Mouse (Mus musculus): Measurements from ENCODE around the gene Grik5. TPM values are rescaled to one million over a fixed set of nuclear protein-coding genes. Genes with fewer than 3 reads are reported as not detected.

The Grik5 gene
- 1 to 10 TPM; 5.8 to 7.6 TPM for total RNA-seq (2021)
- long read RNA-seq, experiment 1, partial matches to known transcripts: 1 of 2 reads
- long read RNA-seq, experiment 1, other reads (novel, unspliced or antisense): 1 of 2 reads
- long read RNA-seq, experiment 2, partial matches to known transcripts: 0 of 2 reads
- long read RNA-seq, experiment 2, other reads (novel, unspliced or antisense): 2 of 2 reads

DNA sequence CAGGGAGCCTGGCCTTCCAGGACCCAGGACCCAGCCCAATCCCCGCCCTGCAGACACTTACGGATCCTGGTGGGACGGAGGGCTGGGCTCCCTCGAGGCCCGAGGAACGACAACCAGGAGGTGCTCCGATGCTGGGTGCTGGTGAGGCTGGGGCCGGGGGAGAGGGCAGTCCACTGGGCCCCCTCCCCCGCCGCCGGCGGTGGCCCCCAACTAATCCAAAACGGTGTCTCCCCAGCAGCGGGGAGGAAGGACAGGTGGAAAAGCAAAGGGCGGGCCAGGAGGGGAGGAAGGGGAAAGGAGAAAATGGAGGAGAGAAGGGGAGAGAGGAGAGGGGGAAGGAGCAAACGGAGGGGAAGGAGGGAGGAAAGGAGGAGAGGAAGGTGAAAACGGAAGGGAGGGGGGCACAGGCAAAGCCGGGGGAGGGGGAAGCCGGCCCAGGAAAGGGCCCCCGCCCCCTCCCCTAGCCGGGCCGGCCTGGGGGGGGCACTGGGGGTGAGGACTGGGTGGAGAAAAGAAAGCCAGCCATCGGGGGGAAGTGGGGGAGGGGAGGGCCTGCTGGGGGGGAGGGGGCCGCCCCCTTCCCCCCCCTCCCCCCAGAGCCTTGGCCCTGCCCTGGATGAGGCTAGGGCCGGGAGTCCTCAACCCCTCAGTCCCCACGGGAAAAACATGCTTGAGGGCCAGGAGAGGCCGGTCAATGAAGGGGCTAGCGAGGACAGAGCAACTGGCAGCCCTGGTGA, at the start of gene Grik5, which contains the start of gene Zfp574:
Gene Grik5, minus strand, starts transcription at position 368 of the 737 bp plus-strand sequence.
Gene Zfp574, plus strand, starts transcription at position 589 of the 737 bp plus-strand sequence.
- intact Hi-C loops (cut with DNase I): no loop called here

DNA sequence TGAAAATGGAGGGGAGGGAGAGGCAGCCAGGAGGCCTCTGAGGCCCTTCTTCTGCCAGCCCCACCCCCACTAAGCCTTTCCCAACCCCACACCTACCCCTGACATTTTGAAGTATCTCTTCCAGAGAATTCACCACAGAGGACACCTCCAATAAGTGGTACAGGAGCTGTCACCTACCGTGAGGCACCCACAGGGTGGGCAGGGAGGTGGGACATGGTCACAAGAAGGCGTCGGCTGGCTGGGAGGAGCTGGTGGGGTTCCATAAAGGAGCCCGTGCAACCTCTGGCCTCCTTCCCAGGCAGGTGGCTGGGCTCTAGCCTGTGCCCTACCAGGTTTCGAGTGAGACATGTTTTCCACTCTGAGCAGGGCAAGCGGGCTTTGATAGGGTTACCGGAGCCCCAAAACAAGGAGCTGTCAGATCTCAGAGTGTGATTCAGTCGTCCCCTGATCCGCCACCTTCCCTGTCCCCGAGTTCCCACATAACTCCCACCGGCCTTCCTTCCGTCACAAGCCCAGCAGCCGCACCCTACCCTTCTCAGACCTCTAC, 49.2 kb upstream of the Grik5 start:
- intact Hi-C loops (cut with DNase I): no loop called here
- no peak for DNase-seq

More for the DNA sequence above, at the start of gene Grik5, which contains the start of gene Zfp574:
- no peak for DNase-seq

DNA sequence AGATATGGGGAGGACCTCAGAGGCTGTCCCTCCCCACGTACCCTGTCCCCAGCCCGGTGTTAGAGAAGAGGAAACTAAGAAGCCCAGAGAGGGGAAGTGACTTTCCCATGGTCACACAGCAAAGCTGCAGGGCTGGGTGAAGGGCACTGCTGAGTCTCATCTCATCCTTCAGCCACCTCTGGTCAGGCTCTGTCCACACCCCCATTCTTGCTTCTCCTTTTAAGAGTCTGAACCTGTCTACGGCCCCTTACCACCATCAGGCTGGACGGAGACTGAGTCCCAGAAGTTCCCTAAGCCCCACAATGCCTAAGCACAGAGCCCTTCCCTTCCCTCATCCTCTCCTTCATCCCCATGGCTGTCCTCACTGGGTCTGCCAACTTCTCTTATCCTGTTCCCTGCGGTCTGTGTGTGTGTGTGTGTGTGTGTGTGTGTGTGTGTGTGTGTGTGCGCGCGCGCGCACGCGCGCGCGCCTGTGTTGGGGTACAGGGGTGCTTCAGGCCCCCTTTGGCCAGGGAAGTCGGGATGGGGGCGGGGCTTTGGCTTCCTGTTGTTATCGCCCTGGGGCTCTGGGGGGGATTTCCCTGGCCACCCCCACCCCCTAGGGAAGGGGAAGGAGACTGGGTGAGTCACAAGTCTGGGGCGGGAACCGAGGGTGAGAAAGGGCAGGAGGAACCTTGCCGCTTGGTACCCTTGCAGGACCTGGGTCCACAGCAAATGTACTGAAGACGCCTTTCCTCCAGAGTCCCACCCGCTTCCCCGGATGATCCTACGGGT, 48.1 kb upstream of the Grik5 start:
- peak; percentile 23 to 33 for DNase-seq
- intact Hi-C loops (cut with DNase I): no loop called here

DNA sequence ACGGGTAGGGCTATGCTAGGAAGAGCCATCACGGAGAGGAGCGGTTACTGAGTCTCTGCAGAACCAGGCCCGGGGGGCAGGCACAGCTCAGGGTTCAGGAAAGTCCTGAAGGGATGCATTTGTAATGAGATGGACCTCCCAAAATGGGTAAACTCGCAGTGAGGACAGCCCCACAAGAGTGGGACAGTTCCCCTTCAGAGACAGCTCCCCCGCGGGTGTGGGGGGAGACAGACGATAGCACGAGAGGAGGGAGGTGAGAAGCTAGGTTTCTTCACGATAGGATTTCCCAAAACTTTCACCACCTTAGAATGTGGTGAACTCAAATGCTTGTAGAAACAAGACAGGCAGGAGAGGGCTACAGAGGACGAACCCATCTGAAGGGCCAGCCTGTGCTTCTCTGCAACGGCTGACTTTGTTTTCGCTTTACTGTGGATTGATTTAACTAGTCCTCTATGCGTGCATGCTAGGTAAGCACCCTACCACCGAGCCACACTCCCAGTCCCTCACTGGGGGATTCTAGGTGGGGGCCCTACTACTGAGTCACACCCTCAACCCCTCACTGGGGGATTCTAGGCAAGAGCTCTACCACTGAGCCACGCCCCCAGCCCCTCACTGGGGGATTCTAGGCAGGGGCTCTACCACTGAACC, 40.9 kb upstream of the Grik5 start:
- DNase-seq: no peak
- intact Hi-C loops (cut with DNase I): no loop called here

DNA sequence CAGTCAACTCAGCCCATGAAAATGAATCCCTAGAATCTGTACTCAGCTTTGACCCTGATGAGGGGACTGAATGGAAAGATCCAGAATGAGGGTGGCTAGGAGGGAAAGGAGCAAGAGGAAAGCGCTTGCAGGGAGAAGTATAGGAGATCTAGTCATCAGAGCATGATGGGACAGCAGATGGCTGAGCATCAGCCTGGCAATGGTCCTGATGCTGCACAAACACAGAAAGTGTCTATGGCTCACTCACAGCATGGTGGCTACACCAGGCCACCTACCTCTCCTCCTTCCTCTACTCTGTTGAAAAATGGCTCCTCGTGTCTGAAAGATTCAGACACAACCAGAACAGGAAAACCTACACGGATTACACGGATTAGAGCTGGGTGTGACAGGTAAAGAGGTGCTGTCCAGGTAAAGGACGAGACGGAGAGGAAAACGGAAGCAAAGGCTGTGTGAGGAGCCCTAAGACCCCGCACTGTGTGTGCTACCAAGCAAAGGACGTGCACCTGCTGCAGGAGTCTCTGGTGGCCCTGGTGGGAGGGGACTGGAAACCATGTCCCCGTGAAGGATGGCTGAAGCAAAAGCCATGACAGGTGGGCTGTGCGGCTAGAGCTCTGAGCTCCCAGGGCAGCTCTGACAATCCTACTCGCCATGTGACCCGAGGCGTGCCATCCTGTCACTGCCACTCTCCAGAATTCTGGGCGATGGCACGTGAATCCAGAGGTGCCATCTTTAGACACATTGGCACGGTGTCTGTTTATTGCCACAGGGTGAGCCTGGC, 40.2 kb upstream of the Grik5 start:
- DNase-seq: no peak

DNA sequence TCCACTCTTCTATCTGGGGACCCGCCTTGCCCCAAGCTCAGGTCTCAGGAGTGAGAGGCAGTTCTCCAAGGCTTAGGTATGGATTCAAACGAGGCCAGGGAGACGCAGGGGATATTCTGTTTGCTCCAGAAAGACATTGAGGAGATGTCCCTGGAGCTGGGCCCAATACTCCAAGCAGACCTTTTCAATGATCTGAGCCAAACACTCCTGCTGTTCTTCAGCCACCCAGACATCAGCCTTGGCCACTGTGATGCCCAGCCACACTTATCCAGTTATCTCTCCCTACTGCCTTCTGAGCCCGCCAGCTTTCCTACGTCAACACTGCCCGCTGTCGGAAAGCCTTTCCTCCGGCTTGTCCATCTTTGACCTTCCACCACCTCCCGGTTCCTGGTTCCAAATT, 38.2 kb upstream of the Grik5 start:
- intact Hi-C loops (cut with DNase I): no loop called here
- no peak for DNase-seq

More for the DNA sequence above, 40.2 kb upstream of the Grik5 start:
- intact Hi-C loops (cut with DNase I): no loop called here

DNA sequence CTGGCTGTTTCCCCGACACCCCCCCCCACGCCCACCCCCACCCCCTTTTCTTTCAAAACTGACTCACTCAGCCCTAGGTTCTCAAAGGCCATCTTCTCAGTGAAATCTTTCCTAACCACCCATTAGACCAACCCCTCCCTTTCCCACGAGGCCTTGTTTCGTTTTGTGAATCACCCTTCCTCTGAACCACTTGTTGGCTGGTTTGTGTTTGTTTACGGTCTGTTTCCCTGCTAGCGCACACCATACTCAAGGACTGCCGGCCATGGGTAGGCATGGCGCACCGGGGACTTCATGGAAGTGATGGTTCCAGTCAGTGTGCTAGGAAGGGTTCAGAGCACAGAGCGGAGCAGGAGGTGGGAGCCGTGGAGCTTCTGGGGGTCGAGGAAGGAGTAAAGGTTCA, 37.2 kb upstream of the Grik5 start:
- no peak for DNase-seq
- intact Hi-C loops (cut with DNase I): no loop called here

DNA sequence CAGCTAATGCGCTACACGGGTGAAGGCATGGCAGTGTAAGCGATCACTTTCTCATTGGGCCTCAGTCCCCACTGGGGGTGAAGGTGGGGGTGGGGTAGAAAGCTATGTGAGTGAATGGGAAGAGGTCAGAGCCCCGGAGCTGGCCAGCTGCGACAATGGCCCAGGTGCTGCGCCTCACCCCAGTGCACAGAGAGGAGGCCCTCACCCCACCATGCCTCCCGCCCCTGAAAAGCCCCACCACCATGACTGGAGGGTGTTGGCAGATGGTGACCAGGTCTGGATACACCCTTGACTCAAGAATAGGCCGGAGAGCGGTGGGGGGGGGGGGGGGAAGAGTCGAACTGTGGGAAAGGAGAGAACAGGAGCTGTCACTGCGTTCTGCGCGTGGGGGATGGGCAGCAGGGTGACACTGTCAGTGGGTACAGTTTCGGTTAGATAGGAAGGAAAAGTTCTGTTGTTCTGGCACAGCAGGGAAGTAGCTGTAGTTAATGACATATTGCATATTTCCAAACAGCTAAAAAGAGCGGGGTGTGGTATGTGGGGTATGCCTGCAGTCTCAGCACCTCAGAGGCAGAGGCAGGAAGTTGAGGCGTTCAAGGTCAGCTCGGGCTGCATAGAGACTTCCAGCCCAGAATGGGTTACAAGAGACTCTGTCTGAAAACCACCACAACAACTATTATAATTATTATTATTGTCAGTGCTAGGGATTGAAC, 34.8 kb upstream of the Grik5 start:
- no peak for DNase-seq
- intact Hi-C loops (cut with DNase I): no loop called here

DNA sequence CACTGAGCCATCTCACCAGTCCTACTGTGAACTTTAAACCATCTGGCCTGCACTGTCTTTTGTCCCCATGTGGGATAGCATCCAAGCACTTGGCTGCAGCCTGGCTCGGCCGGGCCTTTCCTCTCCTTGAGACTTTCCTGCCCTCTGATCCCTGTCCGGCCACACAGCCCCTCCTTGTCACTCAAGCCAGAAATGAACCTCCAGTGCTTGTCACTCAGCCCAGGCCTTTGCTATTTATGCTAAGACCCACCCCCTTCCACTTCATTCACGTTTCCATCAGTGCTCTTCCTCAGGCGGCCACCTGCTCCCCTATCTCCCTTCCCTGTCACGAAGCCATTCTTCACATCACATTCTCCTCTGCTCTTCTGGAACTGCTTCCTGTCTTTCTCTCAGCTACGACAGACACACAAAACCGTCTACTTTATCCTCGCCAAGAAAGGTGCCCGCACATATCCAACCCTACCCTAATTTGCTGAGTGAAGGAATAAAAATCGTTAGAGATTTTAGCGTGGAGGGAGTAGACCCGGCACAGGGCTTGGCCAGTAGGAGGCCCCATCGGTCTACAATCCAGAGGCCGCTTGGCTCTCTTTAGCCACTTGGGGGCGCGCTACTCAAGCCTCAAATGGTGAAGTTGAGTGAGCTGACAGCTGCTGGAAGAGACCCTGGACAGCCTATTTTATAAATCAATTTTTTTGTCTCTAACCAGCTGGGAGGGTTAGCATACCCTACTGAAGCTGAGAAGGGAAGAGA, 33.4 kb upstream of the Grik5 start:
- intact Hi-C loops (cut with DNase I): no loop called here
- DNase-seq: peak; percentile 71 to 87

DNA sequence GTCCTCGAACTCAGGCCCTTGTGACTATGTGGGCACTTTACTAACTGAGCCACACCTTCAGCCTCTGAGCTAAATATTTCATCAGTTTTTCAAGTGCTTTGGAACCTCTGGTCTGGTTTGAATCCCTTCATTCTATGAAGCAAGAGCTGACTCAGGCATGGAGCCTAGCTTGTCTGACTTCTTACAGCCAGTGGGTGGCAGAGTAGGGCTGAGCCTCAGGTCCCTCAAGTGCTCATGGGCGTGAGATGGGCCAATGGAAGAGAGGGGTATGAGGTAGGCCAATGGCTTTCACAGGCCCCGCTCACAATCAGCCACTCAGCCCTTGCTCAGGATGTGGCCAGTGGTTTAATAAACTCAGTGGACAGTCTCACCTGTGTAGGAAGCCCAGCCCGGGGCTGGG, 27.4 kb upstream of the Grik5 start:
- intact Hi-C loops (cut with DNase I): no loop called here
- DNase-seq: no peak

DNA sequence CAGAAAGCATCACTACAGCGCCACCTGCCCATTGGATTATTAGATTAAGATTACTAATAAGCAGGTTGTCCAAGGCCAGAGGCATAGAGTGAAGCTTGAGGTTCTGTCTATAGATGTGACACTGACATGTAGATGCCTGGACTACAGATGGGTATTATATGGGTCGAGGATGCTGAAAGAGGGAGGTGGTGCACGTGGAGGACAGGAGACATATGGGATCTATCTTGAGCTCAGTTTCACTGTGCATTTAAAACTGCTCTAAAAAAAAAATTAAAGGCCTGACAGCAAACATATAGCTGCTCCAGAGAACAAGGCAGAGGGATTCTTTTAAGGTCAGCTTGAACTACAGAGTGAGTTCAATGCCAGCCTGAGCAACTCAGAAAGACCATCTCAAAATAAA, 26.0 kb upstream of the Grik5 start:
- intact Hi-C loops (cut with DNase I): no loop called here
- no peak for DNase-seq

DNA sequence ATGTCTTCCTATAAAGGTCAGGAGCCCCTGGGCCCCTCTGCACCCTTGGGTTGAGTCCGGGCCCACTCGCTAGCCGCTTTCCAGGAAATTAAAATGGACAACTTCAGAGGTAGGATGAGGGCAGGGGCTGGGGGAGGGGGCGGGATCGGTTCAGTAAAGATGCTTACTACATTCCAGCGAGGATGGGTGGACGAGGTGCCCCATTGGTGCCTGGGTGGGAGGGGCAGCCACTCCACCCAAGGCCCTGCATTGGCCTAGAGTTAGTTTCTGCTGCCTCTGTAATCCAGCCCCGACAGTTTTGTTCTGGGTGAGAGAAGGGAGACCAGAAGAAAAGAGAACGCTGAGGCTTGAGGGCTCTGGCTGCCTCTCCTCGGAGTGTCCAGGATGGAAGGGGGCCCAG, 17.7 kb upstream of the Grik5 start:
- intact Hi-C loops (cut with DNase I): no loop called here
- no peak for DNase-seq

DNA sequence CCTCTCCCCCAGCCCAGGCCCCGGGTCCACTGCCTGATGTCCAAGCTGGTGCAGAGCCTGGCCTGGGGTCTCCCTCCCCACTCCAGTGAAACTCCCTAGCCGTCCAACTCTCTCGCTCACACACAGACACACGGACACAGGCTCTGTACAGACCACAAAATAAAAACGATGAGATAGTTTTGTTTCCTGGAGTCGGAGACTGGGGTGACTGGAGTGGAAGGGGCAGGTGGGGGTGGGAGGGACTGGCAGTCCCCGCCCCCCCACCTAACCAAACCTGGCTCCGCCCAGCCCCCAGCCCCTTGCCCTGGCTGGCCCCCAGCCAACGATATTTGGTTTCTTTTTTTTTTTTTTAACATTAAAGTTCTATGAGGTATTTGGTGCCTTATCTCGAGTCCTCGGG, 16.8 kb upstream of the Grik5 start:
- DNase-seq: no peak
- intact Hi-C loops (cut with DNase I): no loop called here

DNA sequence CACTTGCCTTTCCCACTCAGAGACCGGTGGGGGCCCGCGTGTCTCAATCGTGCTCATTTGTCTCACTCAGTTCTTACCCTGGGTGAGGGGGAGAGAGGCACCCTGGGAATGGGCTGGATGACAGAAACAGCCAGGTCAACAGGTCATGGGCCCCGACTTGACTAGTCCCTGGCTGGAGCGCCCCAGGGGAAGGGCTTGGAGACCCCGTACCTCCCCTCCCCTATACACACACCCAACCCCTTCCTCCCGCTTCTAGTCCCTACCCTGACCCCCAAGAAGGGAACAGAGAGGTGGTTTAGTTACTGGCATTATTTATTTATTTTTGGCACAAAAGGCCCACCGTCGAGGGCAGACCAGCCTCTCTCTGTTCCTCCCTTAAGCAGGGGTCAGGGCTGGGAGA, 16.4 kb upstream of the Grik5 start:
- intact Hi-C loops (cut with DNase I): no loop called here
- DNase-seq: no peak

DNA sequence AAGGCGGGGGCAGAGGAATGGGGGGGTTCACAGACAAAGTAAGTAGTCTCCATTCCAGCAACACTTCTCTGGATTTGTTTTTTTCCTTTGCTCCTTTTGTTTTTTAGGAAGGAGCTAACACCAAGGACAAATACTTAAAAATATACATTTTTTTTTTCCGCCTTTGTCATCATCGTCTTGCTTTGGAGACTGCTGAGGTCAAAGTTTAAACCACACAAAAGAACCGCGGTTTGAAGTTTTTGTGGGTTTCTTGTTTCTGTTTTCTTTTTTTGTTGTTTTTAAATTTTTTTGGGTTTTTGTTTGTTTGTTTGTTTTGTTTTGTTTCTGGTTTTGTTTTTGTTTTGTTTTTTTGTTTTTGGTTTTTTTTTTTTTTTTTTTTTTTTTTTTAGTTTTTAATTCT, 15.8 kb upstream of the Grik5 start:
- intact Hi-C loops (cut with DNase I): no loop called here
- DNase-seq: no peak

DNA sequence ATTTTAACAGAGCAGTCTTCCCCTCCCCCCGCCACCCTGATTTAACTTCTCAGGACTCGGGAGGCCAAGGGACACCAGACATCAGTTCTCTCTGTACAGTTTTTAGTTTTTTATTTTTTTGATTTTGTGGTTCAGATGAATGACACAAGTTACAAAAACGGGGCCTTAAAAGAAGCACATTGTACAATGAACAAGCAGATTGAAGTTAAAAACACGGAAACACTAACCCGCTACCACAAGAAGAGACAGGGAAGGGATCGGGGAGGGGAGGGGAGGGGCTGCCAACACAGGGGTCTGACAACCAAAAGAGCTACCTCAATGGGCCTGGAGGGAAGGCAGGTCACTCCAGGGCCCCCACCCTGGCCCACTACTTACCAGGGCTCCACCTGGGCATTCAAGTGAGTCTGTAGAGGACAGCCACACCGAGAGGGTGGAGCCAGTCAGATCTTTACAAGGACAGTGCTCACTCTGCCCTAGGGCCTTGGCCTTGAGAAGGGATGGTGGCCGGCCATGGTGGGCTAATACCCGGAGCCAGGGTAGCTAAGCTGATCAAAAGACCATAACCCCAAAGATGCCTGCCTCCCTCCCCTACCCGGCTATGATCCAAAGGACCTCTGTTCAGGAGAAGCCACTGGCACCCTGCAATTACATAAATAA, 15.2 kb upstream of the Grik5 start:
- intact Hi-C loops (cut with DNase I): no loop called here
- no peak for DNase-seq

DNA sequence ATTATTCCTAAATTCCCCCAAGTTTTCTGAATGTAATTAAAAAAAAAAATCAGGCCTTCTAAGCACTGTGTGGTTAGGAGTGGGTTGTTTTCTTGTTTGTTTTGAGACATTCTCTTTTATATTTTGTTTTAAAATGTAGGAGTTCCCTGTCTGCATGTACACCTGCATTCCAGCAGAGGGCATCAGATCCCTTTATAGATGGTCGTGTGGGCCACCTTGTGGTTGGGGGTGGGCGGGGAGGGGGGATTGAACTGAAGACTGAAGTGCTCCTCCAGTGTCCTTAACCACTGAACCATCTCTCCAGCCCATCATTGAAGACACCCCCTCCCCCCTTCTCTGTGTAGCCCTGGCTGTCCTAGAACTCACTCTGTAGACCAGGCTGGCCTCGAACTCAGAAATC, 14.5 kb upstream of the Grik5 start:
- DNase-seq: no peak
- intact Hi-C loops (cut with DNase I): no loop called here

DNA sequence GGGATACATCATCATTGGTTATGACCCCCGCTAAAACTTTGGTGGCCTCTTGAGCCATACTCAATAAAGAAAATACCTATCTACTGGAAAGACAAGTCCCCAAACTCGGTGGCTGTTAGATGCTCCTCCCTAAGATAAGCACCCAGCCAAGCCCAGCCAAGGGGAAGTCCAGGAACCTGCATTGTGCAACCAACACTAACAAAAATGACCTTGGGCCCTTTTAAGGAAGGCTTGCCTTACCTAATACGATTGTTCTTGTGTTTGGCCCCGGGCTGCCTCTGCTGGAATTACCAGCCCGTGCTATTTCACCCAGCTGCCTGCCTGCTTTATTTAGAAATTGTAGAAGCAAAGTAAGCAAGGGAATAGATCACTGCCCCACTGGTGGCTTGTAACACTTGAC, 12.5 kb upstream of the Grik5 start:
- DNase-seq: no peak
- intact Hi-C loops (cut with DNase I): loop anchor here (5.0 kb wide), 1 partner anchor 103 kb away; no protein-coding TSS in a partner anchor

Data from heart, postnatal 14 days (tissue).